Mouse (Mus musculus): ENCODE data around the gene Sh2b3.
A peak's percentile ranks its signal among the peaks of the same experiment; 100 is the strongest.

Sh2b3 gene

GRCm38 (mm10) chr5:121845361-121845760, 7.9 kb upstream of the Sh2b3 start:
- no peak for DNase-seq (ENCODE audit: low read depth, low spot score)

DNA sequence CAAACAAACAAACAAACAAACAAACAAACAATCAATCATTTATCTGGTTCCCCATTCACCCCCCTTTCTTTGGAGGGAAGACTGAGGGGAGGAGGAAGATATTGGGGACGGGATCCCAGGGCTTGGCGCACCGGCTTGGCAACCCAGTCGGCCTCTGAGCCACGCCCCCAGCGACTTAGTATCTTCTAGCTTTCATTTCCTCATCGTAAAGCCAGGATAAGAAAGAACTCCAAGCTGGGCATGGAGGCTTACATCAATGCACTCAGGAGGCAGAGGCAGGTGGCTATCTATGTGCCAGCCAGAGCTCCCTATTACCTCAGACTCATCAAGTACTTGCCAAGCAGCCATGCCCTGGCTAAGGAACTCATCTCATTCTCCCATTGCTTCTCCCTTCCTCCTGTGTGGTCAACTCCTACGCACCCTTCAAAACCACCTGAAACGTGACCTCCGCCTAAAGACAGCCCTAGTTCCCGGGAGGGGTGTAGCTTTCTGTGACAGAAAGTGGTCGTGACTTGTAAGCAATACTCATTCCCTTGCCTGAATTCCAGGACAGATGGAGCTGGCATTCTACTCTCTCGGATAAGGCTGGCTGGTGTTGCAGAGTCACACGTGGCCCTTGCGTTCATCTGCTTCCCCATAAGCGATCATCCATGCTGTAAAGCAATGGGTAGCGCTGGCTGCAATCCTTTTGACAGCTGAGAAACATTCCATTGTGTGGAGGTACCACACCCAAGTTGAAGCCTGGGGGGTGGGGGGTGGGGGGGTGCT, 5.9 kb upstream of the Sh2b3 start:
- peak; percentile 50 for DNase-seq (ENCODE audit: low read depth, low spot score)

DNA sequence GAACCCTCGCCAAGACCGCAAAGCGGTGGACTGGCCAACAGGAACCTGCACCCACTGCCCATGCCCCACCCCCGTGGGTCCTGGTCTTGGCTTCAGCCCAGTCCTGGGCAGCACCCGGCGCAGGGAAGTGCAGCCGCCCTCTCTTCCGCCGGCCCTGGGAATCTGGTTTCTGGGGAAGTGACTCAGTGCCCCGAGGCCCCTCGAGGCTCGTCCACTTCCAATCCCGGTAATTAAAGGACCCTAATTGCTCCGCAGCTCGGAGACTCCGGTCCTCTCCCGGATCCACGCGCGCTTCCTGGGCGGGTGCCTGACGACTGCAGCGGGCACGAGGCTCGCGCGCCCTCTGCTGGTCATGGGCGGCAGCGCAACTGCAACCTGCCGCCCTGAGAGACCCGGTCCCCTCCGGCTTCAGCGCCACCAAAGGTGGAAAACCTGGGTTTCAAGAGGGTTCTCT, 5.2 kb upstream of the Sh2b3 start:
- peak; percentile 69 for DNase-seq (ENCODE audit: low read depth, low spot score)

GRCm38 (mm10) chr5:121841973-121842372, 4.5 kb upstream of the Sh2b3 start:
- no peak for DNase-seq (ENCODE audit: low read depth, low spot score)

GRCm38 (mm10) chr5:121841516-121841915, 4.1 kb upstream of the Sh2b3 start:
- no peak for DNase-seq (ENCODE audit: low read depth, low spot score)

DNA sequence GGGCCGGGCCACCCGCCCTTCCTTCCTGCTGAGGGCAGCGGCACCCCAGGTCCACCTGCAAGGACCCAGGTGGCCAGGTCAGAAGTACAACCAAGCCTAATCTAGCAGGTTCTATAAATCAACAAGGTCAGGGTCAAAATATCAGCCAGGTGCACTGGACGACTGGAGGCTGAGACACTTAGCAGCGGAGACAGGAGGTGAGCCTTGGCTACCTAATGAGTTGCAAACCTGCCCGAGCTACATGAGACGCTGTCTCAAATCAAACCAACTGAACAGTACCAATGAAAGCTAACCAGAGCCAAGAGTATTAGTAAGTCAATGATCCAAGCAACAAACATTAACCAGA, 1.7 kb upstream of the Sh2b3 start:
- DNase-seq (ENCODE audit: low read depth, low spot score), result no peak

GRCm38 (mm10) chr5:121838341-121839127, 1.1 kb upstream of the Sh2b3 start:
- DNase-seq (ENCODE audit: low read depth, low spot score), result no peak

- peak; percentile 95 for DNase-seq (ENCODE audit: low read depth, low spot score)
Measured at GRCm38 (mm10) chr5:121836692-121837415, 592 bp downstream of the Sh2b3 start.

DNA sequence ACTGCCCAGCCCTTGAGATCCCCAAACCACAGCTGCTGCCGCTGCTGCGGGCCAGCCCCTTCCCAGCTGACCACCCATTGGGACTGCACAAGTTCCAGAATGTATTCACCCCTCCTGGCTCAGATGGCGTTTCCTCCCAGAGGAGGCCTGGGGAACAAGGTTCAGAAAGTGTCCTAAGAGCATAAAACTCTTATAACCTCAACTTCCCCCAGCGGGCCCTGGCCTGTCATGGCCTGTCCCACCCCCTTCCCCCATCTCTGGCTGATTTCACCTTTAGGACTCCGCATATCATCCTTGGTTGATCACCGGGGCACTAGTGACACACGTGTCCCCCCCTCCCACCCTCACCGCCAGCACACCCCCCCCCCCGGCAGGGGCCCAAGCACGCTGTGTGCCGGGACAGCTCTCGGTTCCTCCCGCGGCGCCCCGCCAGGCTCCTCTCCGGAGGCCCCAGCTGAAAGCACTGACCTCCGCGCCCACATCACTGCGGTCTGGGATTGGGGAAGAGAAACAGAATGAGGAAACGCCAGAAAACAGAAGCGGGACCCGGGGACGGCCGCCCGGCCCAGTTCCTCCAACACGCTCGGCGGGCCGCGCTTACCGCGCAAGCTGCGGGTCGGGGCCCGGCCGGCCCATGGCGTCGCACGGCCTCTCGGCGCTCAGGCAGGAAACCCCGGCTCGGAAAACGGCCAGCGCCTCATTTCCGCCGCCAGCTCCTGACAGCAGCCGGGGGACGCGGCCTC, 1.3 kb downstream of the Sh2b3 start:
- peak; percentile 68 for DNase-seq (ENCODE audit: low read depth, low spot score)

- peak; percentile 35 for DNase-seq (ENCODE audit: low read depth, low spot score)
Measured at GRCm38 (mm10) chr5:121834991-121835747, 2.3 kb downstream of the Sh2b3 start.

DNA sequence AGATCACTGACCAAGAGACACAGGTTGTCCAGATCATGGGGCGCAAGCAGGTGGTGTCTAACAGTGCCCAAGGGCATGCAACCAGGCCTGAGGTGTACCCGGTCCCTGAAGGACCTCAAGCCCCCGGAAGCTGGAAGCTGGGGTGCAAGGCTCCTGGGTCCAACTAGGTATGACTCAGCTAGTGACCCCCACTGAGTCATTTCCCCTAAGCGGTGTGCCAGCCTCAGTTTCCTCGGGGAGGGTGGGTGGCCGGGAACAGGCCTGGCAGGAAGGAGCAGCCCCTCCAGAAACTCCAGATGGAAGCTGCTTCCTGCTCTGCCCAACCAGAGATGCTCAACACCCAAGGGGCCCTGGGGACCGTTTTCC, 3.2 kb downstream of the Sh2b3 start:
- DNase-seq (ENCODE audit: low read depth, low spot score), result no peak

- DNase-seq (ENCODE audit: low read depth, low spot score), result peak; percentile 53
Measured at GRCm38 (mm10) chr5:121833572-121834240, 3.7 kb downstream of the Sh2b3 start.

DNA sequence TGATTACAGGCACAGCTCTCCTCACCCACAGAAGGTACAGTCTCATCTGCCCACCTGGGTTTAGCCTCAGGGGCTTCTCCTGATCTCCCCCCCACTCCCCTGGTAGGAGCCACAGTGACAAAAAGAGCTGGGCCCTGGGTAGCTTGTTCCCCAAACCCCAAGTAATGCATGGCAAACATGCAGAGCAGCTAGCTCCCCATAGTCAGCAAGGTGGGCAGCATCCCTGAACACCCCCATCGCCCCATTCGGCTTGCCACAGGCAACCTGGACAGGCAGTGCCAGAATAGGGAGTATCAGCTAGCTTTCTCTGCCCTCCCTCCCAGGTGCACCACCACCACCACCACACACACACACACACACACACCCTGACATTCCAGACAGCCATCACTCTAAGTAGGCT, 4.3 kb downstream of the Sh2b3 start:
- no peak for DNase-seq (ENCODE audit: low read depth, low spot score)

DNA sequence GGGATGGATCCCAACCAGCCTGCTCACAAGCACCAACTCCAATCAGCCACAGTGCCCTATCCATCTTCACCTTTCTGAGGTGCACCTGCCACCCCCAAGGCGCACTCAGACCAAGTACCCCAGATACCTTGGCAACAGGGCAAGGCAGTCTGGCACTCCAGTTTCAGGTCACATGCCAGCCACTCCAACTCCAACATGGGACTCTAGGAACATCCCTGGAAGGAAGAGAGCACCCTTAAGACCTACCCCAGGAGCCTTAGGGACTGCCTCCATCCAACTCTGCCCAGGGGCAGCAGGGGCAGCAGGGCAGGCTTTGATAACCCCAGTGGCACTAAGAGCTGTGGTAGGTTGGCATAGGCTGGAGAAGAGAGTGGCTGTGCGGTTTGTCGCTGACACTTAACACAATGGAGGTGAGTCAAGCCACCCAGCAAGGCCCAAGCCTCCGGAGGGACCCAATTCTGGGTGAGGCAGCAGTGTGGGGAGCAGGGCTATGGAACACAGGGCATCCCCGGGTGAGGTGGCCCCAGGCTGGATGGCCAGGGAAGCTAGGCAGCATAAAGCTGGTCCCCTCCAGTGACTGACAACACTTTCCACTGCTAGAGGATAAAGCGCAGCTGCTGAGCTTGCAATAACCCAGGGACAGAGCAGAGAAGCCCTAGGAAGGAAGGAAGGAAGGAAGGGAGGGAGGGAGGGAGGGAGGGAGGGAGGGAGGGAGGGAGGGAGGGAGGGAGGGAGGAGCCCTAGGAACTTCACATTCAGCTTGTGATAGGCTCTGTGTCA, 4.9 kb downstream of the Sh2b3 start:
- DNase-seq (ENCODE audit: low read depth, low spot score), result no peak

- no peak for DNase-seq (ENCODE audit: low read depth, low spot score)
Measured at GRCm38 (mm10) chr5:121831002-121831601, 6.3 kb downstream of the Sh2b3 start.

DNA sequence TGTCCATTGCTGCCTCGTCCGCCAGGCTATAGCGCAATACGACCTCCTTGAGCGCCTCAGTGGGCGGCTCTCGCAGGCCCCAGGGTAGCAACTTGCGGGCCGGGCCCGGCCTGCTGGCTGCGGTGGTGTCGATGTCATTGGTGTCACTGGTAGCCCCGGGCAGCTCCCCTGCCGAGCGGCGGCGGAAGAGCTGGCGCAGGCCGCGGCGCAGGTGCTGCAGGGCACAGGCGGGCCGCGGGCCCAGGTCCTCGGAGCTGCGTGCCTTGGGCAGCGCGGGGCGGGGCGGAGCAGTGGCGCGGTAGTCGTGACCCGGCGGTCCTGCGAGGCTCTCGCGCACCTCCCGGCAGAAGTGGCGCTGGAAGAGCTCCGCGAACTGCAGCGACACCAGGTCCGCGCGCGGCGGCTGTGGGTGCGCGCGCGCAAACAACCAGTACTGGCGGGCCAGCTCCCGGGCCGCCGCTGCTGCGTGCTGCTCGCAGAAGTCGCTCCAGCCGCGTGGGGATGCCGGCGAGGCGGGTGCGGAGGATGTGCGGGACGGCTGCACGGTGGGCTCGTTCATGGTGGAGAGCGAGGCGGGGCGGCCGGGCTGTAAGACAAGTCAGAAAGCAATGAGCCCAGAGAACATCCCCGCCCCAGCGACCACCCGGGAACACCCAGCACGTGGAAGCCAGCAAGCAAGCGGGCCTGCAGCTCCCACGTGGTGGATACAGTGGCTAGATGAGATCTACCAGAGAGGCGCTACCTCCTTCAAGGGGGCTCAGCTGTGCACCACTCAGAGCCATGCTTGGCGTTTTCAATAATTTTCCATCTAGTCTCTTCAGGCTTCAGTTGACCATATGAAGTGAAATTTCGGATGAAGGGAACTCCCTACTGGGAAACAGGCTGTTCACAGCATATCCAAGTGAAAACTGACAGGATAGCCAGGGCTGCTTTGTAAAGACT, 8.7 kb downstream of the Sh2b3 start:
- DNase-seq (ENCODE audit: low read depth, low spot score), result no peak

DNA sequence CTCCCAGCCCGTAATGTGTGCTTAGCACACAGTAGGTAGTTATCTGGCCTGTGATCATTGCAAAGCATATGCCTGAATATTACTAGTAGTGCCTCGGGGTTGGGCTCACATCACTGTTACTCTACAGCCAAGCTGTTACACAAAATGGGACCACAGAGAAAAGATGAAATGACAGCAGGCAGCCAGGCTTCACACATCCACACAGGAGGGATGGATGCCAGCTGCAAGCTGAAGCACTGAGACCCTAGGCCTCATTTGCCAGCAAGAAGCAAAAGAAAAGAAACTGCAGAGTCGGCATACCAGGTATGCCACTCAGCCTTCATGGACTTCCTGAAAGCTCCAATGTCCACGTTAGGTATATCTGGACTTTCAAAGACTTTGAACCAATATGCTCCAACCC, 9.6 kb downstream of the Sh2b3 start:
- no peak for DNase-seq (ENCODE audit: low read depth, low spot score)

- DNase-seq (ENCODE audit: low read depth, low spot score), result no peak
Measured at GRCm38 (mm10) chr5:121825606-121826005, 11.8 kb downstream of the Sh2b3 start.

Measured in 3T3-L1 (cell line).